Mouse (Mus musculus) forebrain, embryonic 14.5 days (tissue): ENCODE results near the gene Ptpn9. TPM values are rescaled to one million over a fixed set of nuclear protein-coding genes. Genes with fewer than 3 reads are reported as not detected.
A peak's percentile ranks its signal among the peaks of the same experiment; 100 is the strongest.

ENCODE experiments used
- ATAC-seq: fragments of 200-750 bp; cut with Nextera tagmentation; 2 replicates; pipeline ENCODE4 v1.8.0; 2017; ENCODE audit warnings: mild to moderate bottlenecking, moderate library complexity
- DNase-seq: peaks from one replicate; pipeline ENCODE4 v3.0.0-alpha.2; 2015; ENCODE audit warnings: low spot score
- H3K27ac ChIP-seq: fragments of 300-500 bp; sonication (generic); 2 replicates; pipeline ENCODE4 v1.5.1; 2014; ENCODE audit warnings: low read depth, mild to moderate bottlenecking, control low read depth, low read length, moderate library complexity
- H3K27me3 ChIP-seq: fragments of 300-500 bp; sonication (generic); replicated peaks from 2 replicates; pipeline ENCODE4 v1.6.1; 2014; ENCODE audit warnings: low read length, control low read depth, mixed read lengths; ENCODE audit not compliant: control insufficient read depth, insufficient read depth
- H3K36me3 ChIP-seq: fragments of 300-500 bp; sonication (generic); 2 replicates; pipeline ENCODE4 v1.6.1; 2014; ENCODE audit warnings: low read length, control low read depth; ENCODE audit not compliant: control insufficient read depth, insufficient read depth
- H3K4me1 ChIP-seq: fragments of 300-500 bp; sonication (generic); 2 replicates; pipeline ENCODE4 v1.6.1; 2014; ENCODE audit warnings: antibody characterized with exemption, low read length, control low read depth; ENCODE audit not compliant: control insufficient read depth, insufficient read depth
- H3K4me2 ChIP-seq: fragments of 300-500 bp; sonication (generic); 2 replicates; pipeline ENCODE4 v1.6.1; 2014; ENCODE audit warnings: mild to moderate bottlenecking, control low read depth, low read length
- H3K4me3 ChIP-seq: fragments of 300-500 bp; sonication (generic); 2 replicates; pipeline ENCODE4 v1.5.1; 2014; ENCODE audit warnings: low read depth, low read length, control low read depth
- H3K9ac ChIP-seq: fragments of 300-500 bp; sonication (generic); 2 replicates; pipeline ENCODE4 v1.6.1; 2014; ENCODE audit warnings: mild to moderate bottlenecking, low read length, control low read depth, moderate library complexity
- H3K9me3 ChIP-seq: fragments of 300-500 bp; sonication (generic); replicated peaks from 2 replicates; pipeline ENCODE4 v1.6.1; 2016; ENCODE audit warnings: low read length, control low read depth, mixed read lengths; ENCODE audit not compliant: control insufficient read depth
- WGBS: fragments of 180-500 bp; shearing (Covaris S2); extraction: QIAGEN DNeasy Blood & Tissue Kit; methylation state at CpG from one replicate; pipeline ENCODE4 v1.1.7; 2014; 5-methylcytosine and 5-hydroxymethylcytosine counted together
- polyA plus RNA-seq: library from polyadenylated mRNA; unstranded; fragments of >200 nt; fragmentation: Nextera tagmentation; extraction: Ambion mirVana; gene quantifications from 2 replicates; pipeline ENCODE4 v1.2.1, GENCODE M21; 2014

Ptpn9 gene
- polyA plus RNA-seq, 1 experiment from 2014 or later = 28.2 TPM

- no peak for ATAC-seq
- Histone ChIP-seq H3K27me3 (no peaks in the 10 kb centered on the region), H3K4me3 (no peak overlapping the region), H3K4me1 (no peaks in the 10 kb centered on the region), H3K9me3 (no peaks in the 10 kb centered on the region), H3K4me2 (no peak overlapping the region), H3K27ac (no peak overlapping the region), H3K36me3 (peaks cover 6% of the 10 kb centered on the region; the same call in 1 of the 2 replicates), H3K9ac (no peak overlapping the region)
- 80% methylated on average over 4 of the region's 4 CpGs for WGBS
- DNase-seq = no peak
Measured at GRCm38 (mm10) chr9:57003011-57003410, 8.3 kb downstream of the Ptpn9 start.

GRCm38 (mm10) chr9:57012393-57012792 is 17.7 kb downstream of the Ptpn9 start:
- DNase-seq (no peak), ATAC-seq (no peak)
- H3K36me3 ChIP-seq = peaks cover 4% of the 10 kb centered on the region; the same call in 1 of the 2 replicates
- H3K9ac ChIP-seq = no peak overlapping the region
- H3K9me3 ChIP-seq = no peaks in the 10 kb centered on the region
- H3K27me3 ChIP-seq = no peaks in the 10 kb centered on the region
- H3K27ac ChIP-seq = no peak overlapping the region
- 85% methylated on average over 1 of the region's 1 CpGs for WGBS
- H3K4me3 ChIP-seq = no peak overlapping the region
- H3K4me1 ChIP-seq = no peaks in the 10 kb centered on the region
- no peak overlapping the region for H3K4me2 ChIP-seq

DNA sequence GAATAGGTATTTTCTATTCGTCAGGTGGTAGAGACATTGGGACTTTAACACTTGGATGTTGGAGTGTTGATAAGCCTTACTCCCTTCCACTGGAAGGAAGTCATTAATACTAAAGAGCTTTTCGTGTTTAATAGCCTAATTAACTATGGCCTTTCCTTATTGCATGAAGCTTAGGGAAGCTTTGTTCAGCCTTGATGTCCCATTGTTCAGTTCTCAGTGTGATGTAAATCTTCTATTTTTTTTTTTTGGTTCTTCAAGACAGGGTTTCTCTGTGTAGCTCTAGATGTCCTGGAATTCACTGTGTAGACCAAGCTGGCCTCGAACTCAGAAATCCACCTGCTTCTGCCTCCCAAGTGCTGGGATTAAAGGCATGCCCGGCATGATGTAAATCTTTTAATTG is 18.2 kb downstream of the Ptpn9 start:
- Histone ChIP-seq H3K27me3 (no peaks in the 10 kb centered on the region), H3K9ac (no peak overlapping the region), H3K36me3 (0 out of 2 replicates have a peak, but pooled peaks cover 4% of the 10 kb centered on the region), H3K9me3 (no peaks in the 10 kb centered on the region), H3K27ac (no peak overlapping the region), H3K4me1 (no peaks in the 10 kb centered on the region), H3K4me3 (no peak overlapping the region), H3K4me2 (no peak overlapping the region)
- ATAC-seq (no peak), DNase-seq (no peak)
- 77% methylated on average over 4 of the region's 4 CpGs for WGBS

DNA sequence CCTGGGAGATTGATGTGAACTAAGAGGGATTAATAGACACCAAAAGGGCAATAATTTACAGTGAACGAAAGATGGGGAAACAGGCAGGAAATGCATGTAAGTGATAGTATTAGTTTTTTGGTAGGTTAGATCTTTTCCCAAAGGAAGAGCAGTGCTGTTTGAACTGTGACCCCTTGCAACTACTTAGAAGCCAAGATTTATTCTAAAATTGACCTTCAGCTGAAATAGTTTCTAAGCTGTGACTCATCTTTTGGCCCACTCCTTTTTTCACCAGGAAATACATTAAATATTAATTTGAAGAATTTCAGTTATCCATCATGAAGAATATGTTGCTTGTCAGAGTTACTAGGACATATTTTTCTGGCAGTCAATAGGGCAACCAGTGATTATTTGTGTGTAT is 19.0 kb downstream of the Ptpn9 start:
- DNase-seq (no peak), ATAC-seq (no peak)
- WGBS = 90% methylated on average over 1 of the region's 1 CpGs

GRCm38 (mm10) chr9:57014766-57015165 is 20.0 kb downstream of the Ptpn9 start:
- H3K9me3 ChIP-seq = no peaks in the 10 kb centered on the region
- WGBS = 88% methylated on average over 1 of the region's 1 CpGs
- no peak overlapping the region for H3K4me3 ChIP-seq
- no peak for ATAC-seq
- no peaks in the 10 kb centered on the region for H3K4me1 ChIP-seq
- H3K36me3 ChIP-seq = peaks cover 8% of the 10 kb centered on the region
- H3K27ac ChIP-seq = no peak overlapping the region
- no peak for DNase-seq
- no peaks in the 10 kb centered on the region for H3K27me3 ChIP-seq
- no peak overlapping the region for H3K9ac ChIP-seq
- no peak overlapping the region for H3K4me2 ChIP-seq

More for the DNA sequence above, 19.0 kb downstream of the Ptpn9 start:
- H3K9me3 ChIP-seq = no peaks in the 10 kb centered on the region
- H3K4me1 ChIP-seq = no peaks in the 10 kb centered on the region
- no peak overlapping the region for H3K27ac ChIP-seq
- 0 out of 2 replicates have a peak, but pooled peaks cover 4% of the 10 kb centered on the region for H3K36me3 ChIP-seq
- no peak overlapping the region for H3K4me2 ChIP-seq
- H3K4me3 ChIP-seq = no peak overlapping the region
- no peak overlapping the region for H3K9ac ChIP-seq
- no peaks in the 10 kb centered on the region for H3K27me3 ChIP-seq

- DNase-seq (no peak), ATAC-seq (no peak)
- no peak overlapping the region for H3K27ac ChIP-seq
- no peak overlapping the region for H3K9ac ChIP-seq
- no peaks in the 10 kb centered on the region for H3K4me1 ChIP-seq
- H3K4me3 ChIP-seq = no peak overlapping the region
- H3K36me3 ChIP-seq = peaks cover 31% of the 10 kb centered on the region
- H3K9me3 ChIP-seq = no peaks in the 10 kb centered on the region
- H3K4me2 ChIP-seq = no peak overlapping the region
- 80% methylated on average over 1 of the region's 1 CpGs for WGBS
- no peaks in the 10 kb centered on the region for H3K27me3 ChIP-seq
Measured at GRCm38 (mm10) chr9:57017631-57018030, 22.9 kb downstream of the Ptpn9 start.

DNA sequence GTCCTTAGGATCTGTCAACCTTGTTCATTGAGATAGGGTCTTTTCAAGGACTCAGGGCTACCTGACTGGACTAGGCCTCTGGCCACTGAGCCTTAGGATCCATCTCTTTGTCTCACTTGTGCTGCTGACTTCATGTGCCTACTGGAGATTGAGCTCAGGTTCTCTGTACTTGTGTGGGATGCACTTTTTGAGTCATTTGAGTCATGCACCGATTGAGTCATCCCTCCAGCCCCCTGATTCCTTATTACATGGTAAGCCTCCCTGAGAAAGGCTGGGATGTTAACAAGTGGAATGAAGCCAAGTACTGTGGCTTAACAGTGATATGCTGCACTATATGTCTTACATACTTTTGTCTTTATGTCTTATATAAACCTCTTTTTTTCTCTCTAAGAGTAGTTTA is 37.0 kb downstream of the Ptpn9 start:
- no peaks in the 10 kb centered on the region for H3K27me3 ChIP-seq
- WGBS = 97% methylated on average over 1 of the region's 1 CpGs
- H3K4me3 ChIP-seq = no peak overlapping the region
- DNase-seq = no peak
- ATAC-seq = no peak
- H3K9ac ChIP-seq = no peak overlapping the region
- no peaks in the 10 kb centered on the region for H3K4me1 ChIP-seq
- no peak overlapping the region for H3K4me2 ChIP-seq
- peaks cover 57% of the 10 kb centered on the region for H3K36me3 ChIP-seq
- H3K27ac ChIP-seq = no peak overlapping the region
- H3K9me3 ChIP-seq = no peaks in the 10 kb centered on the region

- no peaks in the 10 kb centered on the region for H3K27me3 ChIP-seq
- WGBS = 97% methylated on average over 1 of the region's 1 CpGs
- no peak overlapping the region for H3K9ac ChIP-seq
- H3K9me3 ChIP-seq = no peaks in the 10 kb centered on the region
- DNase-seq = peak; percentile 65
- H3K4me1 ChIP-seq = no peaks in the 10 kb centered on the region
- no peak overlapping the region for H3K4me3 ChIP-seq
- no peak for ATAC-seq
- H3K27ac ChIP-seq = no peak overlapping the region
- H3K36me3 ChIP-seq = peaks cover 50% of the 10 kb centered on the region
- no peak overlapping the region for H3K4me2 ChIP-seq
Measured at GRCm38 (mm10) chr9:57056237-57056636, 61.5 kb downstream of the Ptpn9 start.

DNA sequence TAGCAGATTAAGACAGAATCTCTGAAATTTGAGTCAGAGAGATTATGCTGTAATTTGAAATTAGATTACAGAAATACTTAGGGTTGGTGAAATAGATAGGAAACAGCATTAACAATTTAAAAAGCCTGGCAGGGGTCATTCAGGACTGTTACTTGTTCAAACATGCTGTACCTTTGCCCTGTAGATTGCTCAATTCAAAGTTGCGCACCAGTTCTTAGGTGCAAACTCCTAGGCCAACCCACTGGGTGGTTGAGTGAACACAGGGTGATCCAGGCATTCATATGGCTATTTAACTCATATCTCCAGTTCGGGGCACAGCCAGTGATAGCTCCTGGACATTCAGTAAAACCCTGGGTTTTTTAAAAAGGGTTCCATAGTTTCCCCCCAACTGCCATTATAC is 69.4 kb downstream of the Ptpn9 start:
- Histone ChIP-seq H3K36me3 (peaks cover 23% of the 10 kb centered on the region), H3K4me2 (no peak overlapping the region), H3K4me1 (no peaks in the 10 kb centered on the region), H3K9ac (no peak overlapping the region), H3K4me3 (no peak overlapping the region), H3K9me3 (no peaks in the 10 kb centered on the region), H3K27ac (no peak overlapping the region), H3K27me3 (no peaks in the 10 kb centered on the region)
- ATAC-seq (no peak), DNase-seq (no peak)
- WGBS = 98% methylated on average over 2 of the region's 2 CpGs
